Mouse (Mus musculus) spleen, postnatal 36 days (tissue): ENCODE measurements around the gene Gon7.

Experiments used
- DNase-seq, 2 experiments: peaks; one replicate each; pipeline ENCODE4 v3.0.0; 2022; ENCODE audit warnings: low spot score in 2 of 2, mixed read lengths in 1 of 2

The Gon7 gene

GRCm38 (mm10) chr12:102705906-102706640 lies 51.5 kb downstream of the Gon7 start:
- no peak for DNase-seq

GRCm38 (mm10) chr12:102705216-102705871 lies 52.3 kb downstream of the Gon7 start:
- DNase-seq, result peak; percentile 81 to 82

- DNase-seq, result peak; percentile 53 to 55
Observed at GRCm38 (mm10) chr12:102704457-102705198, 53.0 kb downstream of the Gon7 start, which contains the start of gene Itpk1. Gene Itpk1, minus strand, starts transcription at chr12:102704930.

DNA sequence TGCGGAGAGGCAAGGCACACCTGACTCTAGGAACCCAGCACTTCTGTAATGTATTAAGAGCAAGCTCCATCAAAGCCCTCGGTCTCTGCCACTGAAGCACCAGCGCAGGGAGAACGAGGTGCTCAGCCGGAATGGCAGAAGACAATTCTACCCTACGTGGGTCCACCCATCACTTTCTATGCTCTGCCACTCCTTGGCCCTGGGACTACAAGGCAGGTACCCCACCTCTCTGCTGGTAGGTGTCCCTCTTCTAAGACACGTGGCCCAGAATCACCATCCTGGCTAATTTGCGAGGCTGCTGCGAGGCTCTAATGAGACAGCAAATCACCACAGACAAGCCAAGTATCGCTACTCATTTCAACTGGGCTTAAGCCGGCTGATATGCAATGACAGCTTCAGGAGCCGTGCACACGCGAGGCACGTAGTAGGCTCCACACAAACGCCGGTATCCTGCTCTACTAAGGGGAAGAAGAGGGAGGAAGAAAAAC lies 53.6 kb downstream of the Gon7 start:
- DNase-seq, result no peak

DNA sequence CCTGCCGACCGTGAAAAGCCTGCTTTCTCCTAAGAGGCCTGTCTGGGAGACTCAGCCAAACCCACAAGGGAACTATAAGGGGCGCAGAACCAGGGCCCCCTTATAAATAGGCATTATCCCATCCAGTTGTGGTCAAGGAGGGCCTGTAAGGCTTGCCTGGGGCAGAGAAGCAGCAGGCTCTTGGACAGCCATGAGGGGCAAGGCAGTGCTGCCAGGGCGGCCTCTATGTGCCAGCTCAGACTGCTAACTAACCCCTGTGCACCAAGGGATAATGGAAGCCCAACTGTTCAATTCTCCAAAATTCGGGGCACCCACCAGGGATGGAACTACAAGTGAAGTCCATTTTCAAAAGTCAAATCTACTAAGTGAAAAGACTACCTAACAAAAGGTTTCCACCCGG lies 54.2 kb downstream of the Gon7 start:
- no peak for DNase-seq
